Mouse (Mus musculus) left cerebral cortex, postnatal 36 days (tissue): ENCODE results near the gene Kcnh4. TPM values are rescaled to one million over a fixed set of nuclear protein-coding genes. Genes with fewer than 3 reads are reported as not detected.

Experiments
- DNase-seq, 2 experiments: peaks; one replicate each; pipeline ENCODE4 v3.0.0; 2021 to 2022; ENCODE audit warnings: low spot score in 2 of 2, mixed read lengths in 1 of 2
- intact Hi-C: fragments of 180-260 bp; cut with DNase I; formaldehyde crosslinking; loops from one replicate; pipeline ENCODE4 v1.15.1; 2025
- total RNA-seq, 2 experiments: library from RNA; stranded (reverse); gene quantifications; 2 replicates each; pipeline ENCODE4 v1.2.3; 2021

The Kcnh4 gene
- total RNA-seq, 2 experiments from 2014 or later = 12.6 to 19.1 TPM

GRCm38 (mm10) chr11:100769980-100770379, 10.2 kb upstream of the Kcnh4 start:
- DNase-seq = no peak

GRCm38 (mm10) chr11:100767871-100768270, 8.1 kb upstream of the Kcnh4 start:
- intact Hi-C loops = no loop called here
- no peak for DNase-seq

More at GRCm38 (mm10) chr11:100769980-100770379, 10.2 kb upstream of the Kcnh4 start:
- intact Hi-C loops = no loop called here

DNA sequence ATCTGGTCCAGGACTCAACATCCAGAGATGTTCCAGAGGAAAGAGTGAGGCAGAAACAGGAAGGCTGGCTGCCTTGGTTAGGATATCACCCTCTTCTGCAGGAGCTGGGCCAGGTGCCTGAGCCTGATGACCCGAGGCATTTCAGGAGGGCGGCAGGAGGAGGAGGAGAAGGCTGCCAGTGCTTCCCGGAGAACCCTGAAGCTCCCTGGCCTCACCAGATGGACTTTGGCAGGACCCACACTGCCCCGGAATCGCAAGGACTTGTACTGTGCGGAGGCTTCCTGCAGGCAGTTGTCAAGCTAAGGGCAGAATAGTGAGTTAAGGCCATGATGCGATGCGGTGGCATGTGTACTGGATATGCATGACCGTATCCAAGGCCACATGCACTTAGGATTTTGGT, 7.0 kb upstream of the Kcnh4 start:
- intact Hi-C loops = no loop called here
- no peak for DNase-seq

- DNase-seq = no peak
- intact Hi-C loops = loop anchor here (5.0 kb wide), 2 partner anchors 191 to 194 kb away; partner anchors contain the start of gene Cnp
Measured at GRCm38 (mm10) chr11:100762831-100763230, 3.1 kb upstream of the Kcnh4 start, which contains the start of gene Hcrt. Hcrt (minus strand) TSS chr11:100762931.

GRCm38 (mm10) chr11:100761547-100762045, 1.9 kb upstream of the Kcnh4 start:
- DNase-seq = peak; percentile 90 to 93
- intact Hi-C loops = loop anchor here (2.0 to 5.0 kb wide), 3 partner anchors 47 to 196 kb away; partner anchors contain the start of gene Cnp

DNA sequence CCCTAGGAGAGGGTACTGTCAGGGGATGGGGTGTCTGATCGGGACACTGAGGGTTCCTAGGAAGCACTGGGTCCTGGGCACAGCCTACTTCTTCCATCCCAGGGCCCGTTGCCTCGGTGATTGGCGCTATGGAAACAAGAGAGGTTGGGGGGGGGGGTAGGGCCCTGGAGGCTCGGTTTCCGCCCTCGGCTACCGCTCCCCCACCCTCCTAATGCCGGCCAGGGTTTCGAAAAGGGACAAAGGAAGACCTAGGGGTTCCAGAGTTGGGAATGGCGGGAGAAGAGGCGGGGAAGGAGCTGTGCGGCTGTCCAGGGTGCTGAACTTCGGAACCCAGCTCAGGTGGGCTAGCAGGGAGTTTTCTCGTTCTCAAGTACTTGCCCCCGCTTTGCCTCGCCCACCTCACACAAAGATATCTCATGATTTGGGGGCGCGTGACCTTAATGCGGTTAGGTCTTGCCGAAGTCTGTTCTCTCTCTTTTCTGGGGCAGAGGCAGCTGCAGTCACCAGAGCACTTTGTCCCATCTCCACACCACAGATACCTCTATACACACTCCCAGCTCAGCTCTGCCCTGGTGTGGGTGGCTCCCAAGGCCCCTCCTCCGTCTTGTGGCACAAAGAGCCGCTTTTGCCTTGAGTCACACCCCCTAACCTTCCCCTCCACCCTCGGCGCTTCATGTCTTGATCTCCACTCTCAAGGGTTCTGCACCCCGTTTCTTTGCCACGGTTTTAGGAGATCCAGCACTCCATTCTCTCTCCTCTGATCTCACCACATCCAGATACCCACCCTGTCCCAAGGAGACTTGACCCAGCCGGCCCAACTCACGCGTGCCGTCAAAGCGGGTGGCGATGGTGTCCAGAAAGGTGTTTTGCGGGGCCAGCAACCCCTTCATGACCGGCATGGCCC, 783 bp downstream of the Kcnh4 start:
- no peak for DNase-seq
- intact Hi-C loops = no loop called here

DNA sequence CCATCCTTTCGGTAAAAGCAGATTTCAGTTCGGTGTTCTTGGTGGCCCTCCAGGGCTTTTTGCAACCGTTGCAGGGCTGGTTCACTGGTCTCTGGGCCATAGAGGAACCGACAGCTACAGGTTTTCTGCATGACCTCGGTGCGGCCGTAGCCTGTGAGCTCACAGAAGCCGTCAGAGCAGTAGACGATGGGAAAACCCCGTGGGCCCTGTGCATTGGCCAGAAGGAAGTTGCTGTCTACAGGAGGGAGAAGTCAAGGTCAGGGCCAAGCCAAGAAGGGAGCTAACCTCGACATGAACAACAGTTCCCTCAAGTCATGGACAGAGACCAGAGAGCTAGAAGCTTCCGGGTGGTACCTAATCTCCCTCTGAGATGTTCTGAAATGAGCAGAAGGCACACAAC, 2.2 kb downstream of the Kcnh4 start:
- intact Hi-C loops = no loop called here
- DNase-seq = no peak

DNA sequence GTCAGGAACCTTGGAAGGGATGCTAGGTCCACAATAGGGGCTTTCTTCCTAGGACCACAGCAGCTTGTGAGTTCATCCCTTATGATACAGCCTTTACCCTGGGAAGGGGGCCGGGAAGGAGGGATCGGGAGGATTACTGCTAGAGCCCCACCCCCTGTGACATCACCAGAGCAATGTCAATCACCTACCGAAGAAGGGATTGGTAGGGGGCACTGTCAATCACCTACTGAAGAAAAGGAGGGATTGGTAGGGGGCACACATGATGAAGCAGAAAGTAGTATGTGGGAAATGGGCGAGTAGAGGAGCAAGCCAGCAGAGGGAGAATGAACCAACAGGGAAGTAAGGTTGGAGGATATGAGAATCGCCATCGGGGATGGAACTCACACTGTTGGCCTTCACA, 3.3 kb downstream of the Kcnh4 start:
- no peak for DNase-seq
- intact Hi-C loops = no loop called here

- DNase-seq = peak in 1 of 2 experiments; percentile 61
- intact Hi-C loops = no loop called here
Measured at GRCm38 (mm10) chr11:100754693-100755057, 5.1 kb downstream of the Kcnh4 start.

DNA sequence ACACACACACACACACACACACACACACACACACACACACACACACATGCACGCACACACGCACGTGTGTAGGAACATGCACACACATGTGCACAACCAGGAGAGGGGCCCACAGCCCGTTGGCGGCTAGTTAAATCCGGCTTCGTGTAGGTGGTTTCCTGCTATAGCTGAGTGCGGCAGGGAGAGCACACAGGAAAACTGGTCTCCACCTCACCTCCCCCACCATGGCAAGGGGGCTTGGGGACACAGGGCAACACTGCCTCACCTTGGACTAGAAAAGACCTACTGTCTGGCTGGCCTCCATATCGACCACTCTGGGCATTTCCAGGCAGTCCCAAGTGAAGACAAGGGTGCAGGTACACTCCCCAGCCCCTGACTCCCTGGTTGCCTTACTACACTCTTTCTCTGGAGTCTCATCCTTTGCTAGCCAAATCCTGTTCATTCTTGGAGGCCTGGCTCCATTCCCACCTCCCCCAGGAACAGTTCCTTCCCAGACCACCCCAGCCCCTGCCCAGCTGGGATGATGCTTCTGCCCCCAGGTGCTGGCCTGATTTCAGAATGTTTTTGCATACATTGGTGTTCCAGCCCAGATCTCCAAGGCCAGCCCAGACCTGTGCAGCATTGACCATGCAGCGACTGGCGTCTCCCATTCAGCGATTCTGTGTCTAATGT, 5.6 kb downstream of the Kcnh4 start:
- DNase-seq = peak; percentile 81 to 86
- intact Hi-C loops = no loop called here

DNA sequence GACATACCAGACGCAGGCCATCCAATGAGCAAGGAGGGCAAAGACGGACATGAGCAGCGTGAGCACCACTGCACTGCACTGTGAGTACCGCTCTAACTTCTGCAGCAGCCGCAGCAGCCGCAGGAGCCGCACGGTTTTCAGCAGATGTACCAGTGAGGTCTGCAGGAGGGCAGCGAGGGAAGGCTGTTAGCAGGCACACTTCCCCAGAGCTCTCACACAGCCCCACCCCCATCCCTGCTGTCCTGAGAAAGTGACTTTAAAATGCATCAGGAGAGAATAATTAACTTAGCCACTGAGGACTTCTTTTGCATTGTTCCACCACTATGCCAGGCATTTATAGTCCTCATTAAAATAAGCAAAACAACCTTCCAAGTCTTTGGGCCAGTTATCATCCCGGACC, 7.4 kb downstream of the Kcnh4 start:
- intact Hi-C loops = no loop called here
- no peak for DNase-seq

DNA sequence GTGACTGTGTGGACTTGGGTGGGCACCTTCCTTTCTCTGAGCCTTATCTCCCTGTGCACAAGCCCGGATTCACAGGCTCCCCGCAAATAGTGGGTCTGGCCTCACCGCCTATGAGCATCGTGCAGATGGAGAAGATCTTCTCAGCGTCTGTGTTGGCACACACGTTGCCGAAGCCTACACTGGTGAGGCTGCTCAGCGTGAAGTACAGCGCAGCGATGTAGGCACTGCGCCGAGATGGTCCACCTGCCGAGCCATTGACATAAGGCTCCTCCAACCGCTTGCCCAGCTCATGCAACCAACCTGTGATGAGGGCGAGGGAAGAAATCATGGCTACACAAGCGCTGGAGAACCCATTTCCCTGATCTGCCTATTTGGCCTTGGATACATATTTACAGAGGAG, 9.6 kb downstream of the Kcnh4 start:
- DNase-seq = peak in 1 of 2 experiments; percentile 53
- intact Hi-C loops = no loop called here

GRCm38 (mm10) chr11:100749469-100749868, 10.3 kb downstream of the Kcnh4 start:
- intact Hi-C loops = no loop called here

GRCm38 (mm10) chr11:100748620-100749019, 11.1 kb downstream of the Kcnh4 start:
- no peak for DNase-seq
- intact Hi-C loops = no loop called here

More at GRCm38 (mm10) chr11:100749469-100749868, 10.3 kb downstream of the Kcnh4 start:
- peak; percentile 60 to 73 for DNase-seq

DNA sequence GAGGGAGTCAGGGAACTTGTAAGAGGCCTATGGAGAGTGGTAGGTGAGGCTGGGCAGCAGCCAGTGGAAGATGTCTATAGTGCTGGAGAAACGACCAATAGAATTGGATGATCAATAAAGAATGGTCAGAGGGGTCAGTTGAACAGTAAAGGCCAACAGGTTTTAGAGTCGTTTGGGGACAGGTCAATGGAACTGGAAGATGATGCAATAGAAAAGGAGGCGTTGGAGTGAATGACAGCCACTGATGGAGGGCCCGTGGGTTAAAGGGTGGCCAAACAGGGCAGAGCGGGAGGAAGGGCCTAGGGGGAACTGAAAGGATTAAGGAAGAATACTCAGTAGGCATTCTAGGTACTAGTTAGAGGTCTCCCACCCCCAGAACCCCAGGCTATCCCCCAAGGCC, 12.6 kb downstream of the Kcnh4 start:
- intact Hi-C loops = no loop called here
- no peak for DNase-seq

DNA sequence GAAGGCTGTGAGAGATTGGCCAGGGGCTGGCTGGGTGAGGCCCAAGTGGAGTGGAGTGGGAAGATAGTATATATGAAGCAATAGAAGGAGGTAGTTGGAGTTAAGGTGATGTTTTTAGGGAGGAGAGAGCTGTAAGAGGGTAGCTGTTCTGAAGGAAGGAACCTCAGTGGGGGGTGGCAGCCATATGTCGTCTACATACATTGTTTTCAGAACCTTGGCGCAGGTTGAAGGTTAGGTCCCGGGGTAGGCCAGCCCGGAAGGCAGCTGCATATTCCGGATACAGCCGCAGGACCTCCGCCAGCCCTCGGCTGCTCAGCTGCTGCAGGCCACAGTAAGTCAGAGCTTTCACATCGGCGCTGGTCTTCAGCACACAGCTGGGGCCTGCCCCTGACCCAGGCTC, 13.2 kb downstream of the Kcnh4 start:
- intact Hi-C loops = no loop called here
- DNase-seq = no peak

DNA sequence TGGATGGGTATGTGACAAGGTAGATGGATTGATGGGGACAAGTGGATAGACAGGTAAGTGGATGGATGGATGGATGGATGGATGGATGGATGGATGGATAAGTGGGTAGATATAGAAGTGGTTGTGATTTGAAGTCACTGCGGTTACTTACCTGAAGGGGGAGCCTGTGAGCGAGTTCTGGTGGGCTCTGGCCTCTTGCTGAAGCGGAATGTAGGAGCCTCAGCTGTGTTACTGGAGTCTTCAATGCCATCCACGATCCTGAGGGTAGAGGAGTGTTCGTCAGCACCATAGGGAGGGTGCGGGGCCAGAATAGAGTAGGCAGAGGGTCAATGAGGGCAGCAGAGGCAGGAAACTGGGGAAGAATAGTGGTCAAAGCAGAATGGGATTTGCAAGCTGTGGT, 14.7 kb downstream of the Kcnh4 start:
- no peak for DNase-seq
- intact Hi-C loops = no loop called here

DNA sequence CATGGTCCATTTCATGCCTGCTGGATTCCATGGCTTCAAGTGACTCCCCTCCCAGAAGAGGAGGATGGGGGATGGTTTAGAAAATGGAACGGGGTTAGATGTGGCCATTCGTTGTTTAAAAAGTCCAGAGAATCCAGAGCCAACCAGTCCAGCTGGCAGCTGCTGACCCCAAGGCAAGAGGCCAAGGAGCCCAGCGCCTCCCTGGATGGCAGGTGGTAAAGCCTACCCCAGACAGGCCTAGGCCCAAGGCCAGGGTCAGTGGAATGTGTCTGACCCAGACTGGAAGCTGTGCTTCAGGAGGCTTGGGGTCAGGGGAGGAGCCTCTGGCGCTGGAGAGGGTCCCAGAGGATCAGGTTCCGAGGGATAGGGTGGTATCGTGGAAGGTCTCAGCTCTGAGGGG, 18.4 kb downstream of the Kcnh4 start:
- intact Hi-C loops = no loop called here

DNA sequence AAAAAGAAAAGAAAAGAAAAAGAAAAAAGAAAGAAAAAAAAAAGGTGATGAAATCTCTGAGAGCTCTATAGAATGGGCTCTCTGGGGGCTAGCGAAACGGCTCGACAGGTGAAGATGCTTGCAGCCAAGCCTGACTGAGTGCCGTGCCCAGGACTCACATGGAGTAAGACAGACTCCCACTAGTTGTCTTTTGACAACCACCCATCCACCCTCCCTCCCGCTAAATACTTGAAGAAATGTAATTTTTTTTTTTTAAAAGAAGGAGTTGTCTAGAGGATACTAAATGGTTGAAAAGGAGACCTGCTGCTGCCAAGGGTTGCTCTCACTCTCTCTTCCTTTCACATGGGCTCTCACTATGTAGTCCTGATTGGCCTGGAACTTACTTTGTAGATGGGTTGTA, 21.0 kb downstream of the Kcnh4 start:
- intact Hi-C loops = no loop called here
- DNase-seq = no peak

More for the DNA sequence above, 18.4 kb downstream of the Kcnh4 start:
- DNase-seq = no peak

GRCm38 (mm10) chr11:100738066-100738604, 21.6 kb downstream of the Kcnh4 start, which contains the start of gene Rab5c:
Rab5c (minus strand) TSS chr11:100738215.
- intact Hi-C loops = no loop called here

More at GRCm38 (mm10) chr11:100738066-100738604, 21.6 kb downstream of the Kcnh4 start, which contains the start of gene Rab5c:
- DNase-seq = peak; percentile 98 to 99
